In genomic region chr12:112874199-112874598, GRCm38 (mm10) we compare ENCODE assay signal across 8 mouse cellular contexts. TPM values are rescaled to one million over a fixed set of nuclear protein-coding genes. Genes with fewer than 3 reads are reported as not detected.
A peak's percentile ranks its signal among the peaks of the same experiment; 100 is the strongest.
DNase-seq lines count a peak whose midpoint lies in the region; ATAC-seq and TF ChIP-seq lines count a peak whose summit lies in the region.

No protein-coding gene starts in this region.

- H3K4me3 ChIP-seq in liver, embryonic 12.5 days: no peak overlapping the region
- H3K4me3 ChIP-seq in liver, postnatal 0 days (ENCODE audit: low read depth, low read length): no peak overlapping the region
- peak overlapping the region; percentile 41 for H3K4me3 ChIP-seq in forebrain, embryonic 10.5 days
- peak overlapping the region; percentile 23 for H3K4me3 ChIP-seq in hindbrain, postnatal 0 days (ENCODE audit: low read length)
- H3K4me3 ChIP-seq in midbrain, postnatal 0 days (ENCODE audit: low read depth, low read length): peak overlapping the region; percentile 32

- TF ChIP-seq EP300 in liver, postnatal 0 days (IDR thresholded peaks at IDR 0.05; ENCODE audit: low read depth): no peak

- no peak overlapping the region for H3K9ac ChIP-seq in liver, embryonic 12.5 days
- no peak overlapping the region for H3K9ac ChIP-seq in liver, postnatal 0 days (replicated peaks)
- H3K9ac ChIP-seq in hindbrain, postnatal 0 days (replicated peaks; ENCODE audit: low read length): 0 out of 2 replicates have a peak overlapping the region, but pooled peaks have one; percentile 18
- H3K9ac ChIP-seq in midbrain, postnatal 0 days (replicated peaks; ENCODE audit: low read length, poor library complexity, severe bottlenecking): no peak overlapping the region; the same call in 1 of the 2 replicates

- no peaks in the 10 kb centered on the region for H3K36me3 ChIP-seq in liver, embryonic 12.5 days
- H3K36me3 ChIP-seq in liver, postnatal 0 days (replicated peaks; ENCODE audit: insufficient read depth, low read length): no peaks in the 10 kb centered on the region
- no peaks in the 10 kb centered on the region for H3K36me3 ChIP-seq in forebrain, embryonic 10.5 days (replicated peaks)
- H3K36me3 ChIP-seq in hindbrain, postnatal 0 days (ENCODE audit: insufficient read depth, low read length): no peaks in the 10 kb centered on the region
- no peaks in the 10 kb centered on the region for H3K36me3 ChIP-seq in midbrain, postnatal 0 days (ENCODE audit: insufficient read depth, low read length)

- no peaks in the 10 kb centered on the region for H3K9me3 ChIP-seq in liver, embryonic 12.5 days (replicated peaks)
- no peaks in the 10 kb centered on the region for H3K9me3 ChIP-seq in liver, postnatal 0 days (ENCODE audit: low read length)
- no peaks in the 10 kb centered on the region for H3K9me3 ChIP-seq in forebrain, embryonic 10.5 days
- no peaks in the 10 kb centered on the region for H3K9me3 ChIP-seq in hindbrain, postnatal 0 days (ENCODE audit: low read length)
- H3K9me3 ChIP-seq in midbrain, postnatal 0 days (ENCODE audit: low read length): no peaks in the 10 kb centered on the region

- TF ChIP-seq CTCF in liver, postnatal 0 days (IDR thresholded peaks at IDR 0.05; ENCODE audit: low read depth): no peak
- no peak for TF ChIP-seq CTCF in hindbrain, postnatal 0 days (IDR thresholded peaks at IDR 0.05; ENCODE audit: low read depth)
- no peak for TF ChIP-seq CTCF in midbrain, postnatal 0 days (IDR thresholded peaks at IDR 0.05)

- WGBS in liver, embryonic 12.5 days (ENCODE audit: insufficient replicate concordance): 12% methylated on average over 22 of the region's 22 CpGs
- 21% methylated on average over 22 of the region's 22 CpGs for WGBS in liver, postnatal 0 days (ENCODE audit: insufficient replicate concordance)
- 16% methylated on average over 22 of the region's 22 CpGs for WGBS in forebrain, embryonic 10.5 days
- 16% methylated on average over 22 of the region's 22 CpGs for WGBS in hindbrain, postnatal 0 days
- 16% methylated on average over 22 of the region's 22 CpGs for WGBS in midbrain, postnatal 0 days

- H3K27me3 ChIP-seq in liver, embryonic 12.5 days (replicated peaks): peaks cover 99% of the 10 kb centered on the region
- peaks cover 58% of the 10 kb centered on the region for H3K27me3 ChIP-seq in liver, postnatal 0 days (ENCODE audit: insufficient read depth, low read length)
- peaks cover 100% of the 10 kb centered on the region for H3K27me3 ChIP-seq in forebrain, embryonic 10.5 days (ENCODE audit: poor library complexity, severe bottlenecking)
- H3K27me3 ChIP-seq in hindbrain, postnatal 0 days (ENCODE audit: insufficient read depth, low read length): peaks cover 38% of the 10 kb centered on the region
- peaks cover 50% of the 10 kb centered on the region for H3K27me3 ChIP-seq in midbrain, postnatal 0 days (ENCODE audit: insufficient read depth, low read length)

- peaks cover 39% of the 10 kb centered on the region for H3K4me1 ChIP-seq in liver, embryonic 12.5 days
- H3K4me1 ChIP-seq in liver, postnatal 0 days (ENCODE audit: insufficient read depth): peaks cover 29% of the 10 kb centered on the region
- peaks cover 57% of the 10 kb centered on the region for H3K4me1 ChIP-seq in forebrain, embryonic 10.5 days
- H3K4me1 ChIP-seq in hindbrain, postnatal 0 days (ENCODE audit: insufficient read depth, low read length): peaks cover 7% of the 10 kb centered on the region
- H3K4me1 ChIP-seq in midbrain, postnatal 0 days (ENCODE audit: insufficient read depth, low read length): peaks cover 3% of the 10 kb centered on the region; the same call in 1 of the 2 replicates

- peak overlapping the region; percentile 26; the same call in 1 of the 2 replicates for H3K4me2 ChIP-seq in liver, embryonic 12.5 days
- no peak overlapping the region for H3K4me2 ChIP-seq in liver, postnatal 0 days (ENCODE audit: low read depth, low read length)
- H3K4me2 ChIP-seq in hindbrain, postnatal 0 days (ENCODE audit: low read depth, low read length): peak overlapping the region; percentile 52
- H3K4me2 ChIP-seq in midbrain, postnatal 0 days (ENCODE audit: low read depth, low read length, poor library complexity, severe bottlenecking): peak overlapping the region; percentile 50

- ATAC-seq in liver, embryonic 12.5 days: no peak
- no peak for ATAC-seq in liver, postnatal 0 days
- no peak for ATAC-seq in hindbrain, postnatal 0 days
- no peak for ATAC-seq in midbrain, postnatal 0 days (ENCODE audit: low FRiP score)
- ATAC-seq in inflammation-experienced regulatory T-cells, adult 6 months: no peak

- no peak for DNase-seq in liver, postnatal 0 days
- DNase-seq in forebrain, embryonic 10.5 days (ENCODE audit: extremely low spot score, low spot score): no peak
- no peak for DNase-seq in hindbrain, postnatal 0 days (ENCODE audit: low spot score)
- no peak for DNase-seq in midbrain, postnatal 0 days (ENCODE audit: low spot score)
- no peak for DNase-seq in frontal cortex, postnatal 14 days (ENCODE audit: low spot score in 2 of 2)
- no peak for DNase-seq in left cerebral cortex, adult 11 months (ENCODE audit: low spot score)

- no peak overlapping the region for H3K27ac ChIP-seq in liver, embryonic 12.5 days
- no peak overlapping the region for H3K27ac ChIP-seq in liver, postnatal 0 days (ENCODE audit: low read depth)
- H3K27ac ChIP-seq in forebrain, embryonic 10.5 days: no peak overlapping the region
- no peak overlapping the region for H3K27ac ChIP-seq in hindbrain, postnatal 0 days
- no peak overlapping the region for H3K27ac ChIP-seq in midbrain, postnatal 0 days (ENCODE audit: low read depth, low read length)

RNA-seq across cellular contexts. Expression of gene Gpr132, which starts 6.2 kb away (rescaled TPM):
- polyA plus RNA-seq in liver, embryonic 12.5 days (2016; fragmentation: Nextera tagmentation; extraction: Ambion mirVana): 0.32 and 0.61 TPM in 2 replicates
- 0.26 and 0.34 TPM in 2 replicates for polyA plus RNA-seq in liver, postnatal 0 days (2015; fragmentation: Nextera tagmentation; extraction: Ambion mirVana)
- polyA plus RNA-seq in forebrain, embryonic 10.5 days (2016; fragmentation: Nextera tagmentation; extraction: Ambion mirVana): 0.06 and 0.07 TPM in 2 replicates
- total RNA-seq in hindbrain, postnatal 0 days (2014; rRNA removed): 0.10 TPM in 1 of 2 replicates, not detected in the other
- polyA plus RNA-seq in hindbrain, postnatal 0 days (2015; fragmentation: Nextera tagmentation; extraction: Ambion mirVana): 0.05 TPM in 1 of 2 replicates, not detected in the other
- 0.16 TPM in 1 of 2 replicates, not detected in the other for total RNA-seq in midbrain, postnatal 0 days (2014; rRNA removed)
- 0.06 TPM in 2 replicates for polyA plus RNA-seq in midbrain, postnatal 0 days (2015; fragmentation: Nextera tagmentation; extraction: Ambion mirVana)
- polyA plus RNA-seq in inflammation-experienced regulatory T-cells, adult 6 months (2017; shearing (Covaris generic)): 10 to 100 TPM; 71.4 to 79.0 (median 77.8) TPM

RNA-seq across cellular contexts. Expression of gene Cdca4, which starts 45.0 kb away (rescaled TPM):
- 82.0 and 86.0 TPM in 2 replicates for polyA plus RNA-seq in liver, embryonic 12.5 days (2016; fragmentation: Nextera tagmentation; extraction: Ambion mirVana)
- polyA plus RNA-seq in liver, postnatal 0 days (2015; fragmentation: Nextera tagmentation; extraction: Ambion mirVana): 29.8 and 30.4 TPM in 2 replicates
- 189 and 199 TPM in 2 replicates for polyA plus RNA-seq in forebrain, embryonic 10.5 days (2016; fragmentation: Nextera tagmentation; extraction: Ambion mirVana)
- total RNA-seq in hindbrain, postnatal 0 days (2014; rRNA removed): 27.9 and 28.6 TPM in 2 replicates
- 23.6 and 25.2 TPM in 2 replicates for polyA plus RNA-seq in hindbrain, postnatal 0 days (2015; fragmentation: Nextera tagmentation; extraction: Ambion mirVana)
- 19.8 and 22.6 TPM in 2 replicates for total RNA-seq in midbrain, postnatal 0 days (2014; rRNA removed)
- 20.8 and 22.0 TPM in 2 replicates for polyA plus RNA-seq in midbrain, postnatal 0 days (2015; fragmentation: Nextera tagmentation; extraction: Ambion mirVana)
- 10 to 100 TPM; 67.6 to 86.3 (median 83.9) TPM for polyA plus RNA-seq in inflammation-experienced regulatory T-cells, adult 6 months (2017; shearing (Covaris generic))

RNA-seq across cellular contexts. Expression of gene Jag2, which starts 55.4 kb away (rescaled TPM):
- polyA plus RNA-seq in liver, embryonic 12.5 days (2016; fragmentation: Nextera tagmentation; extraction: Ambion mirVana): 0.57 and 0.64 TPM in 2 replicates
- polyA plus RNA-seq in liver, postnatal 0 days (2015; fragmentation: Nextera tagmentation; extraction: Ambion mirVana): 0.14 and 0.22 TPM in 2 replicates
- polyA plus RNA-seq in forebrain, embryonic 10.5 days (2016; fragmentation: Nextera tagmentation; extraction: Ambion mirVana): 2.3 and 3.8 TPM in 2 replicates
- 63.4 and 88.4 TPM in 2 replicates for total RNA-seq in hindbrain, postnatal 0 days (2014; rRNA removed)
- polyA plus RNA-seq in hindbrain, postnatal 0 days (2015; fragmentation: Nextera tagmentation; extraction: Ambion mirVana): 7.7 and 8.5 TPM in 2 replicates
- 88.4 and 94.6 TPM in 2 replicates for total RNA-seq in midbrain, postnatal 0 days (2014; rRNA removed)
- 9.4 and 12.1 TPM in 2 replicates for polyA plus RNA-seq in midbrain, postnatal 0 days (2015; fragmentation: Nextera tagmentation; extraction: Ambion mirVana)
- under 1 TPM; 0.39 to 0.59 (median 0.50) TPM for polyA plus RNA-seq in inflammation-experienced regulatory T-cells, adult 6 months (2017; shearing (Covaris generic))

Comparison
In these comparisons a context has a peak if more than half of its experiments do, and no peak if none do; other contexts are left out.
1. H3K4me3 ChIP-seq: peak in forebrain, embryonic 10.5 days (single experiment), hindbrain, postnatal 0 days (single experiment) and midbrain, postnatal 0 days (single experiment); none in liver, embryonic 12.5 days (single experiment) and liver, postnatal 0 days (single experiment).
2. RNA of gene Gpr132, which starts 6.2 kb away (polyA plus RNA-seq): 71.4 to 79.0 TPM in inflammation-experienced regulatory T-cells, adult 6 months; 0.26 to 0.34 TPM in liver, postnatal 0 days, 0.32 to 0.61 TPM in liver, embryonic 12.5 days, 0.06 to 0.07 TPM in forebrain, embryonic 10.5 days, 0.06 TPM in midbrain, postnatal 0 days and 0.05 TPM in hindbrain, postnatal 0 days; every median in the first group is over 10 times any median in the second.